Mouse (Mus musculus): ENCODE measurements around the gene Calhm2.

DNA sequence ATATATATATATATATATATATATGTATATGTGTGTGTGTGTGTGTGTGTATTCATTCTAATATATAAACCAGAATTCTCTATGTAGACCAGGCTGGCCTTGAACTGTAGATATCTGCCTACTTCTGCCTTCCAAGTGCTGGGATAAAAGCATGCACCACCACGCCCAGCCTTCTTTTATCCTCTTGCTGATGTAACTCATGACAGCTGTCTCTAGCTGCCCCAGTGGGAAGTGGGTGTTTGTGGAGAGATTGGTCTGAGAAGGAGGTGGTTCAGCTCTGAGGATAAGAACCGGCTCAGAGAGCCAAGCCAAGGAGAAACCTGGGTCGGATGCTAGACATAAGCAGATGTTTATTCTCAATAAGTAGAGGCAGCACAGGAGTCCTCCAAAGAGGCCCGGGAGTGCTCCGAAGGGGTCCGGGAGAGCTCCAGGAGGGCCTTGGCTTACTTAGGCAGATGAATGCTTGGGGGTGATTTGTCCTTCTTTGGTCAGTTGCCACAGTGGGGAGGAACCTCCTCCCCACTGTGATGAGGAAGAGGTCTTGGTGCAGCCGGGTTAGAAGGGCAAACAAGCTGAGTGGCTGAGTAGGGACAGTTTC is 29.6 kb upstream of the Calhm2 start:
- no peak for TF ChIP-seq CTCF (IDR thresholded peaks at IDR 0.05; ENCODE audit: low read depth)
- TF ChIP-seq EP300 (IDR thresholded peaks at IDR 0.05; ENCODE audit: low read depth) = no peak

All from liver, postnatal 0 days (tissue).